ENCODE assay signal across 15 mouse cellular contexts in genomic region chr2:77882961-77883360, GRCm38 (mm10).
"Had no signal": no experiment of that assay in that cellular context is flagged by ENCODE, and none has a peak within 500 bp of the region (broad histone marks: within the 10 kb centered on the region; RNA-seq: fewer than 3 reads in every experiment).

No protein-coding gene starts in this region.

- DNase-seq: lung, adult 18-20 months; lung, embryonic 14.5 days; lung, postnatal 10 days; lung, postnatal 4 days; right cerebral cortex, postnatal 14 days; thymus, adult 2 months; thymus, postnatal 25 days; thymus, postnatal 4 days had no signal

- H3K4me2 ChIP-seq: lung, embryonic 14.5 days; midbrain, embryonic 11.5 days; midbrain, embryonic 13.5 days; midbrain, embryonic 15.5 days; neural tube, embryonic 12.5 days; stomach, embryonic 15.5 days had no signal

- ATAC-seq: midbrain, embryonic 13.5 days; midbrain, embryonic 15.5 days had no signal

- H3K9ac ChIP-seq: lung, embryonic 14.5 days; midbrain, embryonic 13.5 days; midbrain, embryonic 15.5 days; neural tube, embryonic 12.5 days; stomach, embryonic 15.5 days had no signal

- H3K9me3 ChIP-seq: midbrain, embryonic 13.5 days; midbrain, embryonic 15.5 days; neural tube, embryonic 12.5 days; stomach, embryonic 15.5 days had no signal

- H3K4me1 ChIP-seq: midbrain, embryonic 13.5 days; midbrain, embryonic 15.5 days; neural tube, embryonic 12.5 days; stomach, embryonic 15.5 days had no signal

- H3K36me3 ChIP-seq: midbrain, embryonic 13.5 days; midbrain, embryonic 15.5 days; neural tube, embryonic 12.5 days; stomach, embryonic 15.5 days had no signal

- H3K27me3 ChIP-seq: midbrain, embryonic 13.5 days; midbrain, embryonic 15.5 days; neural tube, embryonic 12.5 days; stomach, embryonic 15.5 days had no signal

- H3K27ac ChIP-seq: midbrain, embryonic 13.5 days; midbrain, embryonic 15.5 days; neural tube, embryonic 12.5 days; stomach, embryonic 15.5 days; stomach, postnatal 0 days had no signal

- H3K4me3 ChIP-seq: midbrain, embryonic 13.5 days; midbrain, embryonic 15.5 days; myocyte; neural tube, embryonic 12.5 days; stomach, embryonic 15.5 days had no signal
